Mouse (Mus musculus): ENCODE data around the gene Rtn1.

Rtn1 gene

GRCm38 (mm10) chr12:72374823-72375225 is 34.0 kb downstream of the Rtn1 start:
- DNase-seq (ENCODE audit: low read depth, low spot score): no peak

- DNase-seq (ENCODE audit: low read depth, low spot score): no peak
Measured at GRCm38 (mm10) chr12:72373916-72374615, 34.8 kb downstream of the Rtn1 start.

GRCm38 (mm10) chr12:72370081-72370480 is 38.8 kb downstream of the Rtn1 start:
- no peak for DNase-seq (ENCODE audit: low read depth, low spot score)

GRCm38 (mm10) chr12:72366763-72367162 is 42.1 kb downstream of the Rtn1 start:
- no peak for DNase-seq (ENCODE audit: low read depth, low spot score)

- no peak for DNase-seq (ENCODE audit: low read depth, low spot score)
Measured at GRCm38 (mm10) chr12:72366104-72366437, 42.8 kb downstream of the Rtn1 start.

- no peak for DNase-seq (ENCODE audit: low read depth, low spot score)
Measured at GRCm38 (mm10) chr12:72365231-72366103, 43.4 kb downstream of the Rtn1 start.

GRCm38 (mm10) chr12:72364543-72364942 is 44.3 kb downstream of the Rtn1 start:
- DNase-seq (ENCODE audit: low read depth, low spot score): no peak

- no peak for DNase-seq (ENCODE audit: low read depth, low spot score)
Measured at GRCm38 (mm10) chr12:72361701-72362354, 47.0 kb downstream of the Rtn1 start.

- no peak for DNase-seq (ENCODE audit: low read depth, low spot score)
Measured at GRCm38 (mm10) chr12:72360926-72361615, 47.8 kb downstream of the Rtn1 start.

- DNase-seq (ENCODE audit: low read depth, low spot score): no peak
Measured at GRCm38 (mm10) chr12:72359903-72360302, 49.0 kb downstream of the Rtn1 start.

- no peak for DNase-seq (ENCODE audit: low read depth, low spot score)
Measured at GRCm38 (mm10) chr12:72357667-72358420, 51.0 kb downstream of the Rtn1 start.

GRCm38 (mm10) chr12:72354241-72354640 is 54.6 kb downstream of the Rtn1 start:
- DNase-seq (ENCODE audit: low read depth, low spot score): no peak

GRCm38 (mm10) chr12:72353506-72353905 is 55.3 kb downstream of the Rtn1 start:
- no peak for DNase-seq (ENCODE audit: low read depth, low spot score)

- DNase-seq (ENCODE audit: low read depth, low spot score): no peak
Measured at GRCm38 (mm10) chr12:72348508-72348907, 60.3 kb downstream of the Rtn1 start.

- DNase-seq (ENCODE audit: low read depth, low spot score): no peak
Measured at GRCm38 (mm10) chr12:72347184-72347583, 61.7 kb downstream of the Rtn1 start.

GRCm38 (mm10) chr12:72343639-72344038 is 65.2 kb downstream of the Rtn1 start:
- no peak for DNase-seq (ENCODE audit: low read depth, low spot score)

- DNase-seq (ENCODE audit: low read depth, low spot score): no peak
Measured at GRCm38 (mm10) chr12:72336009-72336408, 72.8 kb downstream of the Rtn1 start.

GRCm38 (mm10) chr12:72332488-72333013 is 76.3 kb downstream of the Rtn1 start:
- DNase-seq (ENCODE audit: low read depth, low spot score): no peak

- DNase-seq (ENCODE audit: low read depth, low spot score): no peak
Measured at GRCm38 (mm10) chr12:72331912-72332487, 76.9 kb downstream of the Rtn1 start.

- no peak for DNase-seq (ENCODE audit: low read depth, low spot score)
Measured at GRCm38 (mm10) chr12:72326087-72326486, 82.8 kb downstream of the Rtn1 start.

- DNase-seq (ENCODE audit: low read depth, low spot score): no peak
Measured at GRCm38 (mm10) chr12:72325025-72325424, 83.8 kb downstream of the Rtn1 start.
